Mouse (Mus musculus): ENCODE results near the gene Rmnd5a. TPM values are rescaled to one million over a fixed set of nuclear protein-coding genes. Genes with fewer than 3 reads are reported as not detected.

Rmnd5a gene
- polyA plus RNA-seq, 1 experiment, result 40.3 TPM

GRCm38 (mm10) chr6:71476783-71477182 is 36.3 kb upstream of the Rmnd5a start:
- WGBS, result 73% methylated on average over 5 of the region's 5 CpGs
- TF ChIP-seq CTCF (conservative IDR thresholded peaks at IDR 0.05; ENCODE audit: insufficient read depth, insufficient read length, low read depth, low read length) (no peak), POLR2A (IDR thresholded peaks at IDR 0.05; ENCODE audit: low read depth, low read length) (no peak)
- Histone ChIP-seq H3K27me3 (replicated peaks; ENCODE audit: control insufficient read depth, insufficient read depth, low read length) (no peaks in the 10 kb centered on the region), H3K36me3 (ENCODE audit: control insufficient read depth, insufficient read depth, low read length) (no peaks in the 10 kb centered on the region), H3K4me3 (ENCODE audit: insufficient read depth, low read depth, low read length) (no peak overlapping the region), H3K27ac (ENCODE audit: insufficient read depth, low read depth, low read length) (no peak overlapping the region), H3K4me1 (ENCODE audit: control insufficient read depth, insufficient read depth, low read length) (peaks cover 6% of the 10 kb centered on the region; the same call in 1 of the 2 replicates)
- no peak for DNase-seq

GRCm38 (mm10) chr6:71475604-71476003 is 35.2 kb upstream of the Rmnd5a start:
- 70% methylated on average over 3 of the region's 3 CpGs for WGBS
- DNase-seq, result peak; percentile 81
- H3K4me1 ChIP-seq (ENCODE audit: control insufficient read depth, insufficient read depth, low read length), result peaks cover 6% of the 10 kb centered on the region; the same call in 1 of the 2 replicates
- peak overlapping the region; percentile 80 for H3K27ac ChIP-seq (ENCODE audit: insufficient read depth, low read depth, low read length)
- H3K36me3 ChIP-seq (ENCODE audit: control insufficient read depth, insufficient read depth, low read length), result no peaks in the 10 kb centered on the region
- H3K4me3 ChIP-seq (ENCODE audit: insufficient read depth, low read depth, low read length), result no peak overlapping the region
- no peaks in the 10 kb centered on the region for H3K27me3 ChIP-seq (replicated peaks; ENCODE audit: control insufficient read depth, insufficient read depth, low read length)
- TF ChIP-seq CTCF (conservative IDR thresholded peaks at IDR 0.05; ENCODE audit: insufficient read depth, insufficient read length, low read depth, low read length), result no peak
- TF ChIP-seq POLR2A (IDR thresholded peaks at IDR 0.05; ENCODE audit: low read depth, low read length), result no peak

- Histone ChIP-seq H3K4me1 (ENCODE audit: control insufficient read depth, insufficient read depth, low read length) (peaks cover 6% of the 10 kb centered on the region; the same call in 1 of the 2 replicates), H3K27ac (ENCODE audit: insufficient read depth, low read depth, low read length) (no peak overlapping the region), H3K4me3 (ENCODE audit: insufficient read depth, low read depth, low read length) (no peak overlapping the region), H3K27me3 (replicated peaks; ENCODE audit: control insufficient read depth, insufficient read depth, low read length) (no peaks in the 10 kb centered on the region), H3K36me3 (ENCODE audit: control insufficient read depth, insufficient read depth, low read length) (no peaks in the 10 kb centered on the region)
- no peak for DNase-seq
- 84% methylated on average over 1 of the region's 1 CpGs for WGBS
- no peak for TF ChIP-seq POLR2A (IDR thresholded peaks at IDR 0.05; ENCODE audit: low read depth, low read length)
These were observed 32.3 kb upstream of the Rmnd5a start for GRCm38 (mm10) chr6:71472786-71473185.

GRCm38 (mm10) chr6:71471830-71472520 is 31.5 kb upstream of the Rmnd5a start:
- H3K36me3 ChIP-seq (ENCODE audit: control insufficient read depth, insufficient read depth, low read length), result no peaks in the 10 kb centered on the region
- no peaks in the 10 kb centered on the region for H3K27me3 ChIP-seq (replicated peaks; ENCODE audit: control insufficient read depth, insufficient read depth, low read length)
- DNase-seq, result no peak
- no peak overlapping the region for H3K4me3 ChIP-seq (ENCODE audit: insufficient read depth, low read depth, low read length)
- WGBS, result 83% methylated on average over 4 of the region's 4 CpGs
- H3K4me1 ChIP-seq (ENCODE audit: control insufficient read depth, insufficient read depth, low read length), result peaks cover 6% of the 10 kb centered on the region; the same call in 1 of the 2 replicates
- no peak for TF ChIP-seq POLR2A (IDR thresholded peaks at IDR 0.05; ENCODE audit: low read depth, low read length)
- no peak for TF ChIP-seq CTCF (conservative IDR thresholded peaks at IDR 0.05; ENCODE audit: insufficient read depth, insufficient read length, low read depth, low read length)
- no peak overlapping the region for H3K27ac ChIP-seq (ENCODE audit: insufficient read depth, low read depth, low read length)

- Histone ChIP-seq H3K36me3 (ENCODE audit: control insufficient read depth, insufficient read depth, low read length) (no peaks in the 10 kb centered on the region), H3K4me3 (ENCODE audit: insufficient read depth, low read depth, low read length) (no peak overlapping the region), H3K27me3 (replicated peaks; ENCODE audit: control insufficient read depth, insufficient read depth, low read length) (no peaks in the 10 kb centered on the region), H3K27ac (ENCODE audit: insufficient read depth, low read depth, low read length) (no peak overlapping the region), H3K4me1 (ENCODE audit: control insufficient read depth, insufficient read depth, low read length) (no peaks in the 10 kb centered on the region)
- WGBS, result 39% methylated on average over 3 of the region's 3 CpGs
- TF ChIP-seq POLR2A (IDR thresholded peaks at IDR 0.05; ENCODE audit: low read depth, low read length), result no peak
- TF ChIP-seq CTCF (conservative IDR thresholded peaks at IDR 0.05; ENCODE audit: insufficient read depth, insufficient read length, low read depth, low read length), result no peak
- peak; percentile 48 for DNase-seq
These were observed 28.9 kb upstream of the Rmnd5a start for GRCm38 (mm10) chr6:71469291-71469690.

GRCm38 (mm10) chr6:71467766-71468165 is 27.3 kb upstream of the Rmnd5a start:
- no peak for DNase-seq
- H3K36me3 ChIP-seq (ENCODE audit: control insufficient read depth, insufficient read depth, low read length), result no peaks in the 10 kb centered on the region
- WGBS, result 72% methylated on average over 4 of the region's 4 CpGs
- no peak overlapping the region for H3K27ac ChIP-seq (ENCODE audit: insufficient read depth, low read depth, low read length)
- H3K4me3 ChIP-seq (ENCODE audit: insufficient read depth, low read depth, low read length), result no peak overlapping the region
- no peaks in the 10 kb centered on the region for H3K4me1 ChIP-seq (ENCODE audit: control insufficient read depth, insufficient read depth, low read length)
- no peak for TF ChIP-seq CTCF (conservative IDR thresholded peaks at IDR 0.05; ENCODE audit: insufficient read depth, insufficient read length, low read depth, low read length)
- TF ChIP-seq POLR2A (IDR thresholded peaks at IDR 0.05; ENCODE audit: low read depth, low read length), result no peak
- no peaks in the 10 kb centered on the region for H3K27me3 ChIP-seq (replicated peaks; ENCODE audit: control insufficient read depth, insufficient read depth, low read length)

- Histone ChIP-seq H3K36me3 (ENCODE audit: control insufficient read depth, insufficient read depth, low read length) (no peaks in the 10 kb centered on the region), H3K27me3 (replicated peaks; ENCODE audit: control insufficient read depth, insufficient read depth, low read length) (no peaks in the 10 kb centered on the region), H3K4me3 (ENCODE audit: insufficient read depth, low read depth, low read length) (no peak overlapping the region), H3K4me1 (ENCODE audit: control insufficient read depth, insufficient read depth, low read length) (no peaks in the 10 kb centered on the region), H3K27ac (ENCODE audit: insufficient read depth, low read depth, low read length) (no peak overlapping the region)
- TF ChIP-seq CTCF (conservative IDR thresholded peaks at IDR 0.05; ENCODE audit: insufficient read depth, insufficient read length, low read depth, low read length), result no peak
- no peak for TF ChIP-seq POLR2A (IDR thresholded peaks at IDR 0.05; ENCODE audit: low read depth, low read length)
- WGBS, result 91% methylated on average over 3 of the region's 3 CpGs
- no peak for DNase-seq
These were observed 24.7 kb upstream of the Rmnd5a start for GRCm38 (mm10) chr6:71465146-71465545.

Measured in kidney, adult 2 months (tissue).